In the genomic region with DNA sequence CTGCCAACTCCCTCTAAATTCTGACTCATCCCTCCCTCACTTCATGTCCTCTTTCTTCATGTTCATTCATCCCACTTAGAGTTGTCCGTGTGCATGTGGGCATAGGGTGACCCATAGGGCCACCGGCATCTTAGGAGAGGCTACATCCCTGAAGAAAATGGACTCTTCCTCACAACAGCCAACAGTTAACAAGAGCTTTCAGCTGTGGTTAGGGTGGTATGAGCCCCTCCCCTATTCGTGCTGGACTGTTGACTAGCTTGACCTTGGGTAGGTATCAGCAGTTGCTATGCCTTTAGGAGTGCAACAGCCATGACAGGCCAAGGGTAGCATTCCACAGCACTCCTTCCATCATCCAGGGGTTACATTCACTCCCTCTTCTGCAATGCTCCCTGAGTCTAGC, we compare ENCODE assay signal across 14 mouse cellular contexts.
DNase-seq lines count a peak whose midpoint lies in the region.
"Had no signal": no experiment of that assay in that cellular context is flagged by ENCODE, and none has a peak within 500 bp of the region (broad histone marks: within the 10 kb centered on the region; RNA-seq: fewer than 3 reads in every experiment).

No protein-coding gene starts in this region.

- DNase-seq in adrenal gland, adult 2 months = peak; percentile 30
- no peak for DNase-seq in adrenal gland, adult 8-10 months
- peak; percentile 5 for DNase-seq in ovary, postnatal 36 days (ENCODE audit: low spot score)
- no peak for DNase-seq in ovary, postnatal 10 days (ENCODE audit: low spot score)
- DNase-seq in adrenal gland, postnatal 14 days = peak; percentile 18
- DNase-seq in urinary bladder, postnatal 14 days (ENCODE audit: low spot score) = no peak
- DNase-seq in right cerebral cortex, adult 18-20 months = no peak
- DNase-seq: cerebellum, adult 11 months; cerebellum, adult 8-10 months; cerebellum, postnatal 14 days; embryo, embryonic 11 days; gastrocnemius, adult 2 months; gastrocnemius, postnatal 36 days; heart, adult 2 months had no signal

Comparison
In these comparisons a context has a peak if more than half of its experiments do, and no peak if none do; other contexts are left out.
1. DNase-seq: peak in adrenal gland, adult 2 months (single experiment), ovary, postnatal 36 days (single experiment) and adrenal gland, postnatal 14 days (single experiment); none in adrenal gland, adult 8-10 months (single experiment), ovary, postnatal 10 days (single experiment), urinary bladder, postnatal 14 days (single experiment) and right cerebral cortex, adult 18-20 months (single experiment).